Mouse (Mus musculus): ENCODE results near the gene 4930407I10Rik.

The 4930407I10Rik gene

GRCm38 (mm10) chr15:82052544-82052943 is 6.4 kb upstream of the 4930407I10Rik start:
- in situ Hi-C loops (cut with MseI, MboI): no loop called here

GRCm38 (mm10) chr15:82063909-82064308 is 5.0 kb downstream of the 4930407I10Rik start:
- in situ Hi-C loops (cut with MseI, MboI): loop anchor here (5.0 to 10.0 kb wide), 2 partner anchors 48 to 171 kb away; no protein-coding TSS in a partner anchor

GRCm38 (mm10) chr15:82065511-82065910 is 6.6 kb downstream of the 4930407I10Rik start:
- in situ Hi-C loops (cut with MseI, MboI): loop anchor here (5.0 to 10.0 kb wide), 2 partner anchors 42 to 169 kb away; no protein-coding TSS in a partner anchor

- in situ Hi-C loops (cut with MseI, MboI): loop anchor here (5.0 to 10.0 kb wide), 2 partner anchors 37 to 165 kb away; no protein-coding TSS in a partner anchor
Observed at GRCm38 (mm10) chr15:82069898-82070297, 10.9 kb downstream of the 4930407I10Rik start, which contains the start of gene Mei1. Mei1 (plus strand) TSS chr15:82069996.

GRCm38 (mm10) chr15:82071816-82072469 is 13.0 kb downstream of the 4930407I10Rik start:
- in situ Hi-C loops (cut with MseI, MboI): no loop called here

- in situ Hi-C loops (cut with MseI, MboI): no loop called here
Observed at GRCm38 (mm10) chr15:82073490-82073889, 14.5 kb downstream of the 4930407I10Rik start.

GRCm38 (mm10) chr15:82079883-82080282 is 20.9 kb downstream of the 4930407I10Rik start:
- in situ Hi-C loops (cut with MseI, MboI): no loop called here

GRCm38 (mm10) chr15:82081161-82081560 is 22.2 kb downstream of the 4930407I10Rik start:
- in situ Hi-C loops (cut with MseI, MboI): no loop called here

- in situ Hi-C loops (cut with MseI, MboI): no loop called here
Observed at GRCm38 (mm10) chr15:82085606-82086005, 26.7 kb downstream of the 4930407I10Rik start.

- in situ Hi-C loops (cut with MseI, MboI): no loop called here
Observed at GRCm38 (mm10) chr15:82086131-82086530, 27.2 kb downstream of the 4930407I10Rik start.

- in situ Hi-C loops (cut with MseI, MboI): no loop called here
Observed at GRCm38 (mm10) chr15:82087266-82087665, 28.3 kb downstream of the 4930407I10Rik start.

GRCm38 (mm10) chr15:82091061-82091460 is 32.1 kb downstream of the 4930407I10Rik start:
- in situ Hi-C loops (cut with MseI, MboI): no loop called here

GRCm38 (mm10) chr15:82106953-82107555 is 48.1 kb downstream of the 4930407I10Rik start:
- in situ Hi-C loops (cut with MseI, MboI): loop anchor here in 1 of 2 experiments (5.0 kb wide), 1 partner anchor 40 kb away; the partner anchor contains the start of gene Mei1

Data from mouse trophoblast stem cell (cell line).